Mouse (Mus musculus): ENCODE measurements around the gene Gm19935. TPM values are rescaled to one million over a fixed set of nuclear protein-coding genes. Genes with fewer than 3 reads are reported as not detected.

Gm19935 gene
- polyA plus RNA-seq, 1 experiment from 2014 or later, result 0.52 TPM

Small RNA genes lying within 50 kb of the gene (microRNA-seq; reads per million reads assigned to microRNA genes)
- not detected for gene Gm44382 (ENCODE audit: borderline number of aligned reads)

Other genes starting within 250 kb of the Gm19935 start
- gene Chd9, start 11.0 kb upstream of the Gm19935 start, polyA plus RNA-seq (2015; fragmentation: Nextera tagmentation; extraction: Ambion mirVana), result 148 and 160 TPM in 2 replicates